Mouse (Mus musculus) MEL (cell line): ENCODE data around the gene Klk1b27. TPM values are rescaled to one million over a fixed set of nuclear protein-coding genes. Genes with fewer than 3 reads are reported as not detected.

Source experiments
- DNase-seq: peaks from one replicate; pipeline ENCODE4 v3.0.0; 2011; ENCODE audit warnings: low read depth, low spot score
- H3K27ac ChIP-seq: 2 replicates; pipeline ENCODE4 v1.5.1; 2012; ENCODE audit warnings: low read depth, mild to moderate bottlenecking, control low read depth, low read length, moderate library complexity; ENCODE audit not compliant: control insufficient read depth
- H3K27me3 ChIP-seq, 2 experiments: fragments of 150-350 bp in 1 of 2; sonication (generic) in 1 of 2; 2 replicates each; pipeline ENCODE4 v1.6.1; 2012; ENCODE audit warnings: low read length in 2 of 2, mild to moderate bottlenecking in 2 of 2, improper control_type of control experiment in 1 of 2, moderate library complexity in 1 of 2; ENCODE audit not compliant: insufficient read depth in 2 of 2, control insufficient read depth in 1 of 2
- H3K36me3 ChIP-seq, 2 experiments: 2 replicates each; pipeline ENCODE4 v1.6.1; 2012 to 2014; ENCODE audit warnings: low read length in 2 of 2, improper control_type of control experiment in 1 of 2, inconsistent platforms in 1 of 2, mild to moderate bottlenecking in 1 of 2; ENCODE audit not compliant: insufficient read depth in 2 of 2, control insufficient read depth in 1 of 2
- H3K4me1 ChIP-seq, 2 experiments: fragments of 150-350 bp in 1 of 2; sonication (generic) in 1 of 2; 2 replicates each; pipeline ENCODE4 v1.6.1; 2012; ENCODE audit warnings: low read length in 2 of 2, improper control_type of control experiment in 1 of 2, mild to moderate bottlenecking in 1 of 2; ENCODE audit not compliant: insufficient read depth in 2 of 2, control insufficient read depth in 1 of 2
- H3K4me3 ChIP-seq, 2 experiments: fragments of 150-350 bp in 1 of 2; sonication (generic) in 1 of 2; 2 replicates each; pipeline ENCODE4 v1.5.1; 2012; ENCODE audit warnings: low read depth in 2 of 2, low read length in 2 of 2, mild to moderate bottlenecking in 2 of 2, moderate library complexity in 2 of 2, control low read depth in 1 of 2, improper control_type of control experiment in 1 of 2; ENCODE audit not compliant: control insufficient read depth in 1 of 2, insufficient read depth in 1 of 2
- H3K79me2 ChIP-seq: 2 replicates; pipeline ENCODE4 v1.6.1; 2012; ENCODE audit warnings: mild to moderate bottlenecking, low read length, moderate library complexity; ENCODE audit not compliant: control insufficient read depth, poor library complexity, insufficient read depth
- H3K9ac ChIP-seq: 2 replicates; pipeline ENCODE4 v1.6.1; 2012; ENCODE audit warnings: low read depth, mild to moderate bottlenecking, control low read depth, low read length, moderate library complexity; ENCODE audit not compliant: control insufficient read depth, poor library complexity, severe bottlenecking
- H3K9me3 ChIP-seq: fragments of 150-350 bp; sonication (generic); replicated peaks from 2 replicates; pipeline ENCODE4 v1.6.1; 2012; ENCODE audit warnings: mild to moderate bottlenecking, low read length, improper control_type of control experiment, moderate library complexity; ENCODE audit not compliant: insufficient read depth
- BHLHE40 ChIP-seq: IDR thresholded peaks from 2 replicates; pipeline ENCODE4 v1.6.1; 2012; ENCODE audit warnings: low read depth, mild to moderate bottlenecking, inconsistent platforms, low read length, improper control_type of control experiment, borderline replicate concordance
- CHD1 ChIP-seq: IDR thresholded peaks from 2 replicates; pipeline ENCODE4 v1.6.1; 2012; ENCODE audit warnings: low read depth, mild to moderate bottlenecking, inconsistent platforms, low read length, improper control_type of control experiment
- CHD2 ChIP-seq: IDR thresholded peaks from 2 replicates; pipeline ENCODE4 v1.6.1; 2011; ENCODE audit warnings: low read length, improper control_type of control experiment
- E2F4 ChIP-seq: IDR thresholded peaks from 2 replicates; pipeline ENCODE4 v1.6.1; 2011; ENCODE audit warnings: low read depth, low read length, improper control_type of control experiment, borderline replicate concordance
- ETS1 ChIP-seq: IDR thresholded peaks from 2 replicates; pipeline ENCODE4 v1.6.1; 2012; ENCODE audit warnings: low read depth, mild to moderate bottlenecking, inconsistent platforms, low read length, improper control_type of control experiment, moderate library complexity
- GABPA ChIP-seq: IDR thresholded peaks from 2 replicates; pipeline ENCODE4 v1.6.1; 2012; ENCODE audit warnings: low read depth, mild to moderate bottlenecking, inconsistent platforms, low read length, improper control_type of control experiment, moderate library complexity
- GATA1 ChIP-seq: IDR thresholded peaks from 2 replicates; pipeline ENCODE4 v1.6.1; 2011; ENCODE audit warnings: low read depth, low read length, improper control_type of control experiment
- JUND ChIP-seq: IDR thresholded peaks from 2 replicates; pipeline ENCODE4 v1.6.1; 2011; ENCODE audit warnings: low read depth, mild to moderate bottlenecking, improper control_type of control experiment, low read length
- KAT2A ChIP-seq: conservative IDR thresholded peaks from 2 replicates; pipeline ENCODE4 v1.6.1; 2012; ENCODE audit warnings: low read depth, low read length, improper control_type of control experiment, inconsistent platforms
- MAFK ChIP-seq: IDR thresholded peaks from 2 replicates; pipeline ENCODE4 v1.6.1; 2011; ENCODE audit warnings: low read depth, mild to moderate bottlenecking, low read length, improper control_type of control experiment, borderline replicate concordance
- MAX ChIP-seq: IDR thresholded peaks from 2 replicates; pipeline ENCODE4 v1.6.1; 2011; ENCODE audit warnings: low read length, improper control_type of control experiment
- MYB ChIP-seq: IDR thresholded peaks from 2 replicates; pipeline ENCODE4 v1.6.1; 2011; ENCODE audit warnings: mild to moderate bottlenecking, low read depth, low read length, improper control_type of control experiment
- NELFE ChIP-seq: IDR thresholded peaks from 2 replicates; pipeline ENCODE4 v1.6.1; 2011; ENCODE audit warnings: low read depth, low read length, improper control_type of control experiment
- NRF1 ChIP-seq: IDR thresholded peaks from 2 replicates; pipeline ENCODE4 v1.6.1; 2014; ENCODE audit warnings: low read depth, mild to moderate bottlenecking, inconsistent platforms, low read length, improper control_type of control experiment, moderate library complexity; ENCODE audit not compliant: poor library complexity, insufficient read depth, severe bottlenecking
- POLR2AphosphoS5 ChIP-seq: IDR thresholded peaks from 2 replicates; pipeline ENCODE4 v1.6.1; 2012; ENCODE audit warnings: low read depth, borderline replicate concordance, mild to moderate bottlenecking, inconsistent platforms, low read length, moderate library complexity, mixed read lengths
- RAD21 ChIP-seq: IDR thresholded peaks from 2 replicates; pipeline ENCODE4 v1.6.1; 2011; ENCODE audit warnings: mild to moderate bottlenecking, low read depth, low read length, improper control_type of control experiment
- RCOR1 ChIP-seq: IDR thresholded peaks from 2 replicates; pipeline ENCODE4 v1.6.1; 2012; ENCODE audit warnings: low read depth, mild to moderate bottlenecking, inconsistent platforms, low read length, improper control_type of control experiment
- SMC3 ChIP-seq: IDR thresholded peaks from 2 replicates; pipeline ENCODE4 v1.6.1; 2011; ENCODE audit warnings: low read depth, low read length, improper control_type of control experiment
- TAL1 ChIP-seq: IDR thresholded peaks from 2 replicates; pipeline ENCODE4 v1.6.1; 2012; ENCODE audit warnings: mild to moderate bottlenecking, inconsistent platforms, low read length, moderate library complexity, mixed read lengths
- TBP ChIP-seq: IDR thresholded peaks from 2 replicates; pipeline ENCODE4 v1.8.0; 2011; ENCODE audit warnings: low read depth, low read length, improper control_type of control experiment
- TCF12 ChIP-seq: IDR thresholded peaks from 2 replicates; pipeline ENCODE4 v1.6.1; 2014; ENCODE audit warnings: low read depth, mild to moderate bottlenecking, inconsistent platforms, low read length, improper control_type of control experiment, moderate library complexity
- ZC3H11A ChIP-seq: IDR thresholded peaks from 2 replicates; pipeline ENCODE4 v1.6.1; 2012; ENCODE audit warnings: low read depth, mild to moderate bottlenecking, inconsistent platforms, low read length, improper control_type of control experiment
- ZKSCAN1 ChIP-seq: IDR thresholded peaks from 2 replicates; pipeline ENCODE4 v1.6.1; 2012; ENCODE audit warnings: low read depth, mild to moderate bottlenecking, inconsistent platforms, low read length, improper control_type of control experiment, moderate library complexity
- ZNF384 ChIP-seq: IDR thresholded peaks from 2 replicates; pipeline ENCODE4 v1.6.1; 2012; ENCODE audit warnings: low read depth, mild to moderate bottlenecking, inconsistent platforms, low read length, improper control_type of control experiment
- polyA plus RNA-seq, 2 experiments: library from polyadenylated mRNA; stranded (reverse) in 1 of 2; unstranded in 1 of 2; fragments of >175 nt in 1 of 2; fragments of >200 nt in 1 of 2; gene quantifications; 2 replicates each; pipeline versions ENCODE4 v1.2.1 to v1.2.4; 2012; ENCODE audit warnings: low replicate concordance in 2 of 2, low read depth in 1 of 2; ENCODE audit not compliant: insufficient read length in 2 of 2, insufficient read depth in 1 of 2, missing spikeins in 1 of 2
- total RNA-seq: library from RNA; depleted of rRNA; stranded (reverse); fragments of 300-350 nt; gene quantifications from 2 replicates; pipeline ENCODE4 v1.2.3, GENCODE M21; 2012

Klk1b27 gene
- total and polyA plus RNA-seq, 3 experiments: not detected

GRCm38 (mm10) chr7:44015071-44015470 is 37.0 kb upstream of the Klk1b27 start:
- H3K9me3 ChIP-seq: no peaks in the 10 kb centered on the region
- no peaks in the 10 kb centered on the region for H3K36me3 ChIP-seq
- H3K27ac ChIP-seq: no peak overlapping the region
- no peak for TF ChIP-seq SMC3
- no peak for TF ChIP-seq NELFE
- no peak for TF ChIP-seq TAL1
- TF ChIP-seq RCOR1: no peak
- TF ChIP-seq TBP: no peak
- no peak for TF ChIP-seq BHLHE40
- no peak for TF ChIP-seq ETS1
- TF ChIP-seq NRF1: no peak
- no peak for TF ChIP-seq GABPA
- no peak for TF ChIP-seq CHD2
- no peak for TF ChIP-seq MYB
- TF ChIP-seq CHD1: no peak
- TF ChIP-seq ZNF384: no peak
- no peak for TF ChIP-seq ZC3H11A
- TF ChIP-seq TCF12: no peak
- TF ChIP-seq POLR2AphosphoS5: no peak
- no peak for TF ChIP-seq MAX
- TF ChIP-seq KAT2A: no peak
- TF ChIP-seq, all 39 proteins: peak for 0
- no peaks in the 10 kb centered on the region for H3K4me1 ChIP-seq
- H3K4me3 ChIP-seq: no peak overlapping the region
- H3K27me3 ChIP-seq: no peaks in the 10 kb centered on the region
- no peak overlapping the region for H3K9ac ChIP-seq
- DNase-seq: no peak
- no peaks in the 10 kb centered on the region for H3K79me2 ChIP-seq

- Histone ChIP-seq H3K9ac (no peak overlapping the region), H3K36me3 (peaks cover 0 to 3% of the 10 kb centered on the region in 2 experiments; a peak in 1 of 4 replicates), H3K27me3 (no peaks in the 10 kb centered on the region), H3K4me3 (no peak overlapping the region), H3K79me2 (no peaks in the 10 kb centered on the region), H3K27ac (no peak overlapping the region), H3K9me3 (no peaks in the 10 kb centered on the region), H3K4me1 (peaks cover 3% of the 10 kb centered on the region in 2 experiments)
- TF ChIP-seq MAFK (no peak), MAX (no peak), ZC3H11A (no peak), RAD21 (no peak), MYB (no peak), TAL1 (no peak), JUND (no peak), ZKSCAN1 (no peak), E2F4 (no peak), GATA1 (no peak), RCOR1 (no peak)
- no peak for DNase-seq
These were observed 20.0 kb downstream of the Klk1b27 start for GRCm38 (mm10) chr7:44072117-44072516.
